Mouse (Mus musculus) right cerebral cortex, postnatal 14 days (tissue): ENCODE data around the gene Cdkl4.

Experiments used
- DNase-seq: peaks from one replicate; pipeline ENCODE4 v3.0.0; 2022

The Cdkl4 gene

DNA sequence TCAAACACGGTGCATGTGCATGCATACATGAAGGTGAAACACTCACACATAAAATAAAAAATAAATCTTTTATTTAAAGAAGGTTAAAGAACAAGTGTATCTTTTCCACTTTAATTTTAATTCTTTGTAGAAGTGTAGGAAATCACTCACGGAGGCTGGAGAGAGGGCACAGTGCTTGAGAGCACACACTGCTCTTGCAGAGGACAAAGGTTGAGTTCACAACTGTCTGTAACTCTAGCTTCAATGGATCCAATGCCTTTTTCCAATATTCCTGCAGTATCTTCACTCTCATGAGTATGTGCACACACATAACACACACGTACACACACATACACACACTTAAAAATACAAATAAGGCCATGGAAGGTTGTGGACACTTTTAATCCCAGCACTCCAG, 67.2 kb downstream of the Cdkl4 start:
- no peak for DNase-seq

DNA sequence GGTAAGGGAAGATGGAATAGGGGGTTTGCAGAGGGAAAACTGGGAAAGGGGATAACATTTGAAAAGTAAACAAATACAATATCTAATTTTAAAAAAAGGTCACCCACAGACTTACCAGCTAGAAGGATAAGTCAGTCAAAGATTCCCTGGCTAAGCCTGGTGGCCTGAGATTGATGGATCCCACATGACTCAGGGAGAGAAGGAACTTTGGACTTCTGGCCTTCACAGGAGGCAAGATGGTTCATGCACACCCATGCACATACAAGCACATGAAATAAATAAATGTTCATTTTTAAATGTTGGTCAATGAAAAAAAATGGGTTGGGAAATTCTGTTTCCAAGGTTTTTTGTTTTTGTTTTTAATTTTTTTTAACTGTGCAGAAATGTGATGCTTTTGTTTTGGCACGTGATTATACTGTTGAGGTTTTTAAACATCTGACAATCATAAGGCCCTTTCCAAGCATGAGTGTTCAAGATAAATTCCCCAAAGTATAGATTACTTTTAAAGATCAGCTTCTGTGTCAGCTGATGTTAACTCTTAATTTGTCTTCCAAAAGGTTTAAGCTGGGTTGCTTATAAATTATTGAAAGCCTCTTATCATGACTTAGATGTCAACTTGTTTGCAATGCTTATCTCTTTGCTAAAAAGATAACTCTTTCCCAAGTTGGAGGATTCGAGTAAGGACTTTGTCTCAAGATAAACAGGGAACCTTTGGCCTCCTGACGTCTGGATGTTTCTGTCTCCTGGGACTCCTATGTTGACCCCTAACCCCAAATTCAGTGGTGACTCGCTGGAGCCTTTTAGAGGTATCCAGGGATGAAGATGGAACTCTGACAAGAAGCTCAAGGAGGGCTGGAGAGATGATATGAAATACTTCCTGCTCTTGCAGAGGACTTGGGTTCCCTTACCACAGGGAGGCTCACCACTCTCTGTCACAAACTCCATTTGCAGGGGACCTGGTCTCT, 67.8 kb downstream of the Cdkl4 start:
- no peak for DNase-seq

- no peak for DNase-seq
These were observed 71.8 kb downstream of the Cdkl4 start for GRCm38 (mm10) chr17:80505766-80506165.

- no peak for DNase-seq
These were observed 72.3 kb downstream of the Cdkl4 start for GRCm38 (mm10) chr17:80505342-80505741.

- DNase-seq: no peak
These were observed 75.8 kb downstream of the Cdkl4 start for GRCm38 (mm10) chr17:80501805-80502172.

GRCm38 (mm10) chr17:80501037-80501804, 76.4 kb downstream of the Cdkl4 start:
- no peak for DNase-seq

DNA sequence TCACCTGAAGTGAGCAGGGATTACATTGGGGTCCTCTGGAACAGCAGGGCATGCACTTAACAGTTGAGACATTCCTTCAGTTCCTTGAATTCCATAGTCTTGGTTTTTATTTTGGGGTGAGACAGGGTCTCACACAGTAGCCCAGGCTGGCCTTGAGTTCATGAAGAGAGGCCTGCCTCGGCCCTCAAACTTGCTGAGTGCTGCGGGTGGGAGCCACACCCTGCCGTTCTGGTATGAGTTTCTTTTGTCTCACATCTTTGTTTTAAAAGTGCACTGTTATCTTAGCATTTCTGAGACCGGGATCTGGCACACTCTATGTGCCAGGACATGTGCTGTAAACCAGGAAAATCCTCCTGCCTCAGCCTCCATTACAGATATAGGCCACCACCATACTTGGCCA, 77.6 kb downstream of the Cdkl4 start:
- no peak for DNase-seq

DNA sequence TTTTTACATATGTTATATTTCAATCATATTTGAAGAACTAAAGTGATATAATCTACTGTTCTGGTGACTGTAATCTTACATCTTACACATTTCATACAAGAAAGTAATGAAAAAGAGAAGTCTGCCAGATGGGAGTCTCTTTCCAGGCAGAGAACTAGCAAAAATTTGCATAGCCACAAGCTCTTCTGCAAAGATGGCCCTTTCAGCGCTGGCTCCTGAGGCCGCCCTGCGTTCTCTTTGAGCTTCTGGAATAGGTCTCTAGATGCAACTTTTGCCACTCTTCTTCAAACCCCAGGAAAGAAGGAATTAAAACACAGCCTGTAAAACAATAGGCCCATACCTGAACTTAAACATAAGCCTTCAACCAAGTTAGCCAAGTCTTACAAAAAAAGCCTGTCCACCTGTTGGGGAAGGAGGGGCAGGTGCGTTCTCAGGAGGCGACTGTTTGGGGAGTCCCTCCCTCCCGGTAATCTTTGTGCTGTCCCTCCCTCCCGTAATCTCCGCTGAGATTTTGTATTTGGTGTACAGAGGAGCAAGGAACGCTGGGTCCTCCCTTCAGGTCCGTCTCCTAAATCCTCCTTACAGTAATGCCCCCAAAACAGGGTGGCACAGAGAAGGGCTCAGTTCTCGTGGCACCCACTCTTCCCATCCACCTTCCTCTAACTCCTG, 78.9 kb downstream of the Cdkl4 start:
- DNase-seq: no peak

DNA sequence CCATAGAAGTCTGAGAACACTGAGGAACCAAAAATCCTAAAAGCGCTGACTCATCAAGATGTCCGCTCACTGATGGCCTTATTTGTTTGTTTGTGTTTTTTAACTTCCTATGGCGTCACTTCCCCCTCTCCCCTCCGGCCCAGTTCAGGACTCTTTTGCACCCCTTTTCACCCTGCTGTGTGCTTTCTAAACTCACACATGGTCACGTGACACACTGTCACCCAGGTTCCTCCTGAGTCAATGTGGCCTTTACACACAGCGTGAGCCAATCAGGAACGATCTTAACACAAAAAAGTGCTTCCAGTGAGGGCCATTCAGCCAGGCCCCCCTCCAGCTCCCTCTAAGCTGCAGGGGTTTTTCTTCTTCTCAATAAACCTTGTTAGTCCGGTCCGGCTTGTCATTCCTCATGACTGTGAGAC, 80.4 kb downstream of the Cdkl4 start:
- no peak for DNase-seq

DNA sequence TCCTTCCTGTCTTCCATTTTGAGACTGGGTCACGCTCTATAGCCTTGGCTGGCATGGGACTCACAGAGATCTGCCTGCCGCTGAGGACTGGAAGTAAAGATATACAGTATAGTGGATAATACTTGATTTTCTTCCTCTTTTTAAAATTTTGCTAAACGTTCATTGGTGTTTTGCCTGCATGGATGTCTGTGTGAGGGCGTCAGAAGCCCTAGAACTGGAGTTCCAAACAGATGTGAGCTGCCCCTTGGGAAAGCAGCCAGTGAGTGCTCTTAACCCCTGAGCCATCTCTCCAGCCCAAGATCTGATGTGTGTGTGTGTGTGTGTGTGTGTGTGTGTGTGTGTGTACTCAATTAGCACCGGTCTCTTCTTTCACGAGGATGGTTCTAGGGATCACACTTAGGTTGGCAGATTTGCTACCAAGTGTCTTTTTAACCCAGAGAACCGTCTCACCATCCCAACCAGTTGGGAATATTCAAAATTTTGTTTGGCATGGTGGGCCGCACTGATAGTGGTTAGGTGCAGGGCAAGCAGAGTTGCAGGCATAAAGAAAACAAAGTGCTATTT, 80.9 kb downstream of the Cdkl4 start:
- no peak for DNase-seq

DNA sequence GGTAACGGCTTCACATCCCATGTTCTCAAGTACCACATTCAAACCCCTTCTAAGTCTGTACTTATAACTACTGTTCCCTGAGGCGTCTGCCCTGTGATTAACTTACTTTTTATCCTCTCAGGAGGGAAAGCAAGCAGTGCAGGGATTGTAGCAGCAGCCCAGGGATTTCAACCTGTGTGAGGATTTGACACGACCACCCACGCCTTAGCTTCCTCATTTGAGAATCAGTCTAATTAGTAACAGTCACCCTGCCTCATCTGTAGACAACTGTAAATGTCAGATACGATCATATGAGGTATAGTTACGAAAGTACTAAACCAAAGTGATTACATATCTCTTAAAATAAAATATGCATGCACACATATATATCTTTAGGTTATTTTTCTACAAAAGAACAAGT, 81.4 kb downstream of the Cdkl4 start:
- DNase-seq: no peak

GRCm38 (mm10) chr17:80493891-80494290, 83.7 kb downstream of the Cdkl4 start:
- DNase-seq: no peak

GRCm38 (mm10) chr17:80492811-80493210, 84.8 kb downstream of the Cdkl4 start:
- DNase-seq: no peak

- no peak for DNase-seq
These were observed 85.3 kb downstream of the Cdkl4 start for GRCm38 (mm10) chr17:80492274-80492673.

DNA sequence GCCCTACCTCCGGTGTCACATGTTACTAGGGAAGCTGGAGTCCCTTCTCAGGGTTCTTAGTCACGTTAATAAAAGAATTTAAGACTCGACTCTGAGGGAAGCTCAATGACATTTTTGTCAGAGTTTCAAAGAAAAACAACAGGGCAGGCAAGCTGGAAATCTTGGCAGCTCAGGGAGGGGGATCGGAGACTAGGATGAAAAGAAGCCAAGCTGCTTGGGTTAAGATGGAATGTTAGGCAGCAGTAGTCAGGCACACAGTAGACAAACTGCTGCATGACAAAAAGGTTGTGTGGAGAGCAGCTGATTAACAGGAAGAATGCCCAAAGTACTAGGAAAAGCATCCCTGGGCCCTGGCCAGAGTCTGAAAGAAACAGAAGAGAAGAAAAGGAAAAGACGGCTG, 87.4 kb downstream of the Cdkl4 start:
- DNase-seq: no peak

- no peak for DNase-seq
These were observed 88.7 kb downstream of the Cdkl4 start for GRCm38 (mm10) chr17:80488918-80489317.

DNA sequence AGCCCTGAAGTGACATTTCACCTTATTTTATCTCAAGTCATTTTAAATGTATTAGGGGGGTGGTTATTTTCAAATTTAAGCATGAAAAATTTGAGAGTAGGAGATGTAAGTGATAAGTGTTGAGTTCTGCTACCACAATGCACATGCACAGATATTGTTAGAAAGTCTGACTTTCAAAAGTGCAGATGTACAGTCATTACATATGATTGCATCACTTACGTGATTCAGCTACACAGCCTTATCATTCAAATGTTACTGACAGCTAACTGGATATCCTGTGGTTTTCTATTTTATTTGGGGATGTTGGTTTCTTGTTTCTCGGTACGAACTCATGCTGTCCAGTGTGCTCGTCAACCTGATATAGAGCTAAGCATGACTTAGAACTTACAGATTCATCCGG, 92.5 kb downstream of the Cdkl4 start:
- no peak for DNase-seq

- DNase-seq: no peak
These were observed 96.8 kb downstream of the Cdkl4 start for GRCm38 (mm10) chr17:80480855-80481224.

DNA sequence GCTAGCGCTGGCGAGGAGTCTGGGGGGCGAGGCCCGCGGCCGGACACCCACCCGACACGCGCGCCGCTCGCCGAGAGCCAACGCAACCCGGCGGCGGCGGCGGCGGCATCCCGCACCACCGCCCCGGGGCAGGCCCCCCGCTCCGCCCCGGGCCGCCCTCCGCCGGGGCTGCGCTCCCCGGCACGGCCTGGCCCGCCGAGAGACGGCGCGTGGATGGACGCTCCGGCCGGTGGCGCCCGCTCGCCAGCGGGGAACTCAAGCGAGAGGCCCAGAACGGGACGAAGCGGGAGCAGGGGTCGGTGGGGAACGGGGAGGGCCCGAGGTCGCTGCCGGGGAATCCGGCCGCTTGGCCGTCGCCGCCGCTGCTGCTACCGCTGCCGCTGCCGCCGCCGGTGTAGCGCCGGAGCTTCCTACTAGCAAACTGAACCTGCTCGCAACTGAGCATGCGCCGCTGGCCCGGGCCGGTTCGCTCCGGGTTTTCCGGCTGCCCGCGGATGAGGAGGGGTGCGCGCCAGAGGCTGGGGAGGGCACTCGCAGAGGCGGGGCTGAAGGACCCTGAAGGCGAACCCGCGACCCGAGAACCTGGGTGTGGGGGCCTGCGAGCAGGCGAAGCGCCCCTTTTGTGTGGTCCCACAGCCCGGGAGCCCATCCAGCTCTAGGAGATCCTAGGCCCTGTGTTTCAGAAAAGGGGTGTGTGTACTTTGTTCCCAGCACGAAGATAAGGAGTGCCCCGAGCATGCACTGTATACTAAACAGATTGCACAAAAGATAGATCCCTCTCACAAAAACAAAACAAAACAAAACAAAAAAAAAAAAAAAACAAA, 97.4 kb downstream of the Cdkl4 start, which contains the start of gene Sos1:
Sos1 (minus strand) TSS at position 423 of the 824 bp plus-strand sequence.
- peak; percentile 96 for DNase-seq

GRCm38 (mm10) chr17:80479295-80480030, 98.2 kb downstream of the Cdkl4 start:
- DNase-seq: peak; percentile 53

DNA sequence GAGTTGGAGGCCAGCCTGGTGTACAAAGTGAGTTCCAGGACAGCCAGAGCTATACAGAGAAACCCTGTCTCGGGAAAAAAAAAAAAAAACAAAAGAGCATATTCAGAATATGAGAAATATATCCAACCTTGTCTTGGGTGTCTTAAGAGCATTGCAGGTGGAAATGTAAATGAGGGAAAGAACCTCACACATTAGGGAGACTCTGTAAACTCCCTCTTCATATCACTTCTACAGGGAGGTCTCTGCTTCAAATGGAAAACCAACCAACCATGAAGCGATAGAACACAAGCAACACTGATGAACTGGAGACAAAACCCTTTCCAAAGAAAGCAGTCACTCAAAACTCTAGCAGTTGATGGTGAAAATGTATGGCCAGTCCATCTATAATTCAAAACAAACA, 99.9 kb downstream of the Cdkl4 start:
- DNase-seq: no peak
